Mouse (Mus musculus) MEL (cell line): ENCODE measurements around the gene Rgcc.

Experiments
- CTCF ChIP-seq, 3 experiments: IDR thresholded peaks in 2 of 3; conservative IDR thresholded peaks in 1 of 3; 2 replicates each; pipeline ENCODE4 v1.5.1; 2011 to 2012; ENCODE audit warnings: low read length in 3 of 3, low read depth in 2 of 3, mild to moderate bottlenecking in 2 of 3, improper control_type of control experiment in 1 of 3, inconsistent platforms in 1 of 3, mixed read lengths in 1 of 3, moderate library complexity in 1 of 3; ENCODE audit not compliant: control insufficient read depth in 1 of 3, insufficient read depth in 1 of 3, poor library complexity in 1 of 3, severe bottlenecking in 1 of 3
- EP300 ChIP-seq, 2 experiments: IDR thresholded peaks; 2 replicates each; pipeline ENCODE4 v1.6.1; 2011; ENCODE audit warnings: improper control_type of control experiment in 2 of 2, low read length in 2 of 2, low read depth in 1 of 2, mild to moderate bottlenecking in 1 of 2
- MAFK ChIP-seq: IDR thresholded peaks from 2 replicates; pipeline ENCODE4 v1.6.1; 2011; ENCODE audit warnings: low read depth, mild to moderate bottlenecking, low read length, improper control_type of control experiment, borderline replicate concordance
- MAX ChIP-seq: IDR thresholded peaks from 2 replicates; pipeline ENCODE4 v1.6.1; 2011; ENCODE audit warnings: low read length, improper control_type of control experiment
- MAZ ChIP-seq: IDR thresholded peaks from 2 replicates; pipeline ENCODE4 v1.6.1; 2012; ENCODE audit warnings: low read depth, mild to moderate bottlenecking, inconsistent platforms, low read length, improper control_type of control experiment
- TBP ChIP-seq: IDR thresholded peaks from 2 replicates; pipeline ENCODE4 v1.8.0; 2011; ENCODE audit warnings: low read depth, low read length, improper control_type of control experiment
- ZKSCAN1 ChIP-seq: IDR thresholded peaks from 2 replicates; pipeline ENCODE4 v1.6.1; 2012; ENCODE audit warnings: low read depth, mild to moderate bottlenecking, inconsistent platforms, low read length, improper control_type of control experiment, moderate library complexity
- ZNF384 ChIP-seq: IDR thresholded peaks from 2 replicates; pipeline ENCODE4 v1.6.1; 2012; ENCODE audit warnings: low read depth, mild to moderate bottlenecking, inconsistent platforms, low read length, improper control_type of control experiment

DNA sequence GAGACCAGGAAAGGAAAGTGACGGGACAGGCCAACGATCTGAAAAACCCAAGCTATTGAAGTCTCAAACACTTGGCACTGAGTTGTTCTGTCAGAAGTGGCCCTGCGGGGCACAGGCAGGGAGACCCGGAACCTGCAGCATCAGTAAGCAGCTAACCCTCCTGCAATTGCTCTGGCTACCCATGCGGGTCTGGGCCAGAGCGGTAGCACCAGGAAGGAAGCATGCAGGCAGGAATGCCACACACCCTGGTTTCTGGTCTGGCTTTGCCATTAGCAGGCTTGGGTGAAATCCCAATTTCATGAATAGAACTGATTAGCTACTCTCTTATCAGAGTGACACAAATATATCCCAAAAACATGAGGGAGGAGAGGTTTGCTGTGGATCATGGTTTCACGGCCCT, 30.5 kb upstream of the Rgcc start:
- TF ChIP-seq ZNF384 (no peak), EP300 (IDR thresholded peaks at IDR 0.05; ENCODE audit: low read depth in 1 of 2, low read length in 2 of 2) (no peak), TBP (no peak), CTCF (IDR thresholded peaks at IDR 0.05 in 2 of 3, conservative IDR thresholded peaks at IDR 0.05 in 1 of 3; ENCODE audit: control insufficient read depth in 1 of 3, insufficient read depth in 1 of 3, low read depth in 2 of 3, low read length in 3 of 3, poor library complexity in 1 of 3, severe bottlenecking in 1 of 3) (no peak), MAX (no peak), ZKSCAN1 (no peak), MAFK (no peak), MAZ (no peak)
